Mouse (Mus musculus) MEL (cell line): ENCODE data around the gene Flnb.

Experiments
- CTCF ChIP-seq, 3 experiments: IDR thresholded peaks in 2 of 3; conservative IDR thresholded peaks in 1 of 3; 2 replicates each; pipeline ENCODE4 v1.5.1; 2011 to 2012; ENCODE audit warnings: low read length in 3 of 3, low read depth in 2 of 3, mild to moderate bottlenecking in 2 of 3, improper control_type of control experiment in 1 of 3, inconsistent platforms in 1 of 3, mixed read lengths in 1 of 3, moderate library complexity in 1 of 3; ENCODE audit not compliant: control insufficient read depth in 1 of 3, insufficient read depth in 1 of 3, poor library complexity in 1 of 3, severe bottlenecking in 1 of 3
- GABPA ChIP-seq: IDR thresholded peaks from 2 replicates; pipeline ENCODE4 v1.6.1; 2012; ENCODE audit warnings: low read depth, mild to moderate bottlenecking, inconsistent platforms, low read length, improper control_type of control experiment, moderate library complexity
- MAFK ChIP-seq: IDR thresholded peaks from 2 replicates; pipeline ENCODE4 v1.6.1; 2011; ENCODE audit warnings: low read depth, mild to moderate bottlenecking, low read length, improper control_type of control experiment, borderline replicate concordance
- MAX ChIP-seq: IDR thresholded peaks from 2 replicates; pipeline ENCODE4 v1.6.1; 2011; ENCODE audit warnings: low read length, improper control_type of control experiment
- MYB ChIP-seq: IDR thresholded peaks from 2 replicates; pipeline ENCODE4 v1.6.1; 2011; ENCODE audit warnings: mild to moderate bottlenecking, low read depth, low read length, improper control_type of control experiment
- NRF1 ChIP-seq: IDR thresholded peaks from 2 replicates; pipeline ENCODE4 v1.6.1; 2014; ENCODE audit warnings: low read depth, mild to moderate bottlenecking, inconsistent platforms, low read length, improper control_type of control experiment, moderate library complexity; ENCODE audit not compliant: poor library complexity, insufficient read depth, severe bottlenecking
- POLR2A ChIP-seq, 2 experiments: IDR thresholded peaks; 2 replicates each; pipeline ENCODE4 v1.6.1; 2011 to 2012; ENCODE audit warnings: low read length in 2 of 2, mild to moderate bottlenecking in 2 of 2, control low read depth in 1 of 2, improper control_type of control experiment in 1 of 2, low read depth in 1 of 2, moderate library complexity in 1 of 2; ENCODE audit not compliant: control insufficient read depth in 1 of 2, insufficient read depth in 1 of 2, poor library complexity in 1 of 2
- POLR2AphosphoS2 ChIP-seq: IDR thresholded peaks from 2 replicates; pipeline ENCODE4 v1.6.1; 2011; ENCODE audit warnings: low read length, improper control_type of control experiment
- RAD21 ChIP-seq: IDR thresholded peaks from 2 replicates; pipeline ENCODE4 v1.6.1; 2011; ENCODE audit warnings: mild to moderate bottlenecking, low read depth, low read length, improper control_type of control experiment
- RCOR1 ChIP-seq: IDR thresholded peaks from 2 replicates; pipeline ENCODE4 v1.6.1; 2012; ENCODE audit warnings: low read depth, mild to moderate bottlenecking, inconsistent platforms, low read length, improper control_type of control experiment
- UBTF ChIP-seq: IDR thresholded peaks from 2 replicates; pipeline ENCODE4 v1.6.1; 2012; ENCODE audit warnings: low read depth, mild to moderate bottlenecking, inconsistent platforms, low read length, improper control_type of control experiment, moderate library complexity, borderline replicate concordance; ENCODE audit not compliant: insufficient read depth
- ZC3H11A ChIP-seq: IDR thresholded peaks from 2 replicates; pipeline ENCODE4 v1.6.1; 2012; ENCODE audit warnings: low read depth, mild to moderate bottlenecking, inconsistent platforms, low read length, improper control_type of control experiment
- ZNF384 ChIP-seq: IDR thresholded peaks from 2 replicates; pipeline ENCODE4 v1.6.1; 2012; ENCODE audit warnings: low read depth, mild to moderate bottlenecking, inconsistent platforms, low read length, improper control_type of control experiment

- TF ChIP-seq POLR2A (IDR thresholded peaks at IDR 0.05; ENCODE audit: control insufficient read depth in 1 of 2, insufficient read depth in 1 of 2, low read depth in 1 of 2, low read length in 2 of 2, poor library complexity in 1 of 2), result no peak
- TF ChIP-seq CTCF (IDR thresholded peaks at IDR 0.05 in 2 of 3, conservative IDR thresholded peaks at IDR 0.05 in 1 of 3; ENCODE audit: control insufficient read depth in 1 of 3, insufficient read depth in 1 of 3, low read depth in 2 of 3, low read length in 3 of 3, poor library complexity in 1 of 3, severe bottlenecking in 1 of 3), result no peak
- no peak for TF ChIP-seq MYB
- no peak for TF ChIP-seq MAX
- no peak for TF ChIP-seq RCOR1
- no peak for TF ChIP-seq POLR2AphosphoS2
- TF ChIP-seq ZNF384, result no peak
- no peak for TF ChIP-seq ZC3H11A
- TF ChIP-seq NRF1, result no peak
- no peak for TF ChIP-seq RAD21
- TF ChIP-seq GABPA, result no peak
- TF ChIP-seq UBTF, result no peak
- TF ChIP-seq MAFK, result no peak
Measured at GRCm38 (mm10) chr14:7807711-7808110, 10.0 kb upstream of the Flnb start.
